Mouse (Mus musculus) midbrain, embryonic 16.5 days (tissue): ENCODE measurements at regions not wholly inside any gene's neighbourhood (a gene's known extent, or its start where the extent isn't known, plus 50 kb on each side); places are given as distances from the start of the nearest gene placed in this dataset.

ENCODE experiments used
- ATAC-seq: fragments of 200-750 bp; cut with Nextera tagmentation; 2 replicates; pipeline ENCODE4 v1.8.0; 2017; ENCODE audit warnings: moderate TSS enrichment
- H3K27ac ChIP-seq: fragments of 300-500 bp; sonication (generic); 2 replicates; pipeline ENCODE4 v1.5.1; 2014; ENCODE audit warnings: mild to moderate bottlenecking, low read length, mixed read lengths
- H3K27me3 ChIP-seq: fragments of 300-500 bp; sonication (generic); 2 replicates; pipeline ENCODE4 v1.6.1; 2014; ENCODE audit warnings: low read depth, low read length, mixed read lengths; ENCODE audit not compliant: control insufficient read depth, insufficient read depth
- H3K36me3 ChIP-seq: fragments of 300-500 bp; sonication (generic); 2 replicates; pipeline ENCODE4 v1.6.1; 2014; ENCODE audit warnings: mild to moderate bottlenecking, low read length, moderate library complexity, mixed read lengths; ENCODE audit not compliant: control insufficient read depth, insufficient read depth
- H3K4me1 ChIP-seq: fragments of 300-500 bp; sonication (generic); 2 replicates; pipeline ENCODE4 v1.6.1; 2014; ENCODE audit warnings: mild to moderate bottlenecking, low read length, mixed read lengths; ENCODE audit not compliant: control insufficient read depth, insufficient read depth
- H3K4me2 ChIP-seq: fragments of 300-500 bp; sonication (generic); 2 replicates; pipeline ENCODE4 v1.6.1; 2014; ENCODE audit warnings: mild to moderate bottlenecking, low read length, mixed read lengths
- H3K4me3 ChIP-seq: fragments of 300-500 bp; sonication (generic); 2 replicates; pipeline ENCODE4 v1.5.1; 2014; ENCODE audit warnings: low read depth, mild to moderate bottlenecking, low read length, moderate library complexity, mixed read lengths
- H3K9ac ChIP-seq: fragments of 300-500 bp; sonication (generic); 2 replicates; pipeline ENCODE4 v1.6.1; 2014; ENCODE audit warnings: low read depth, low read length, mixed read lengths
- H3K9me3 ChIP-seq: fragments of 300-500 bp; sonication (generic); replicated peaks from 2 replicates; pipeline ENCODE4 v1.6.1; 2014; ENCODE audit warnings: mild to moderate bottlenecking, low read length, mixed read lengths; ENCODE audit not compliant: control insufficient read depth, poor library complexity, severe bottlenecking
- WGBS: fragments of 180-500 bp; shearing (Covaris S2); extraction: QIAGEN DNeasy Blood & Tissue Kit; methylation state at CpG from one replicate; pipeline ENCODE4 v1.1.7; 2014; 5-methylcytosine and 5-hydroxymethylcytosine counted together

DNA sequence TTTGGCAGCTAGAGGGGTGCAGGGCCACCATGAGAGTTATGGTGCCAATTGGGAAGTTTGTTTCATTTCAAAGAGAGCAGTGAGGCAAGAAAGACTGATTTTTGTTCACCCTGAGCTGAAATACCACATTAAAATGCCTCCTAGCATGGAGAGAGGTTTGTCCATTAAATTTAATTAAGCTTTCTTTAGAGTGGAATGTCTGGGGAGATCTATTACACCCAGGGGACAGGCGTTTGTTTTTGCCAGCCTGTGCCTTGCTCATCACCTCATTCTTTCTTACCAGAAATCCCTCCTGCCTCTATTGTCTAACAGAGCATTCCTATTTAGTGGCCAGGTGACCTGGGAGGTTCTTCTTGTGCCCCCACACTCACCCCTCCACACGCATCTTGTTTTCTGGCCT, 55.2 kb upstream of the Rcn1 start:
- H3K9ac ChIP-seq, result no peak overlapping the region
- ATAC-seq, result no peak
- H3K9me3 ChIP-seq, result no peaks in the 10 kb centered on the region
- H3K4me1 ChIP-seq, result no peaks in the 10 kb centered on the region
- H3K4me3 ChIP-seq, result no peak overlapping the region
- no peaks in the 10 kb centered on the region for H3K36me3 ChIP-seq
- no peak overlapping the region for H3K4me2 ChIP-seq
- H3K27me3 ChIP-seq, result no peaks in the 10 kb centered on the region
- H3K27ac ChIP-seq, result no peak overlapping the region
- WGBS, result 57% methylated on average over 2 of the region's 2 CpGs

DNA sequence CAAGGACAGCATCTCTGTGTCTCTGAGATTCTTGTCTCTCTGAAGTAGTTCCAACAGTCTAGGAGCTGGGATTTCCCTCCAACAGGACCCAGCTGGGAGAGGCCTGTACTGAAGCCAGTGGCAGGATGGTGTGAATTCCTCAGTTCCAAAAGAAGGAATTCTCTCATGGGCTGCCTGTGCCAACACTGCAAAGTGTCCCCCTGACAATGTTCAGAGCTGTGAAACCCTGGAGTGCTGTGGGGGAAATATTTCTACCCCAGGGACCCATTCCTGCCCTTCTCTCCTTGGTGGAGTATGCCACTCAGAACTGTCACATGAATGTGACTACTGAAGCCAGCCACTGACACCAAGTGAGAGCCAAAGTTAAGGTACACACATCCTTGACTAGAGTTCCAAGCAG, 55.7 kb upstream of the Rcn1 start:
- no peak for ATAC-seq
- H3K4me2 ChIP-seq, result no peak overlapping the region
- H3K9ac ChIP-seq, result no peak overlapping the region
- no peaks in the 10 kb centered on the region for H3K36me3 ChIP-seq
- no peaks in the 10 kb centered on the region for H3K4me1 ChIP-seq
- no peaks in the 10 kb centered on the region for H3K27me3 ChIP-seq
- no peak overlapping the region for H3K27ac ChIP-seq
- H3K9me3 ChIP-seq, result no peaks in the 10 kb centered on the region
- no peak overlapping the region for H3K4me3 ChIP-seq

DNA sequence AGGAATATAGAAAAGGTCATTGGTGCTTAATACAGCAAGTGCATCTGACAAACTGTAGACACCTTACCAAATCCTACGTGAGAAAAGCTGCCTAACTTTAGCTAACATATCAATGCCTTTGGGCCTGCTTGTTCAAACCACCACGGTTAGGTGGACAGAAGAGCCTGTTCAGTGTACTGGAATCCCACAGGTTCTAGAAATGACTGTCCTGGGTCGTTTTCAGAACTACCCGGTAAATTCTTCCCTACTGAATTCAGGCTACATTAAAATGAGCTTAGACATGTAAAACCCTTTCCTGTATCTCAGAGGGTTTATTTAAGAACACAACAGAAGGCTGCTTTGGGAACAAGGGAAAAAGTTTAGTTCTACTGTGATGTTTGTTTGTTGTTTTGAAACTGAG, 59.5 kb upstream of the Rcn1 start:
- Histone ChIP-seq H3K4me3 (no peak overlapping the region), H3K27ac (no peak overlapping the region), H3K27me3 (no peaks in the 10 kb centered on the region), H3K9me3 (no peaks in the 10 kb centered on the region), H3K4me2 (no peak overlapping the region), H3K9ac (no peak overlapping the region), H3K4me1 (no peaks in the 10 kb centered on the region; the same call in 1 of the 2 replicates), H3K36me3 (no peaks in the 10 kb centered on the region)
- 94% methylated on average over 4 of the region's 4 CpGs for WGBS
- ATAC-seq, result no peak

DNA sequence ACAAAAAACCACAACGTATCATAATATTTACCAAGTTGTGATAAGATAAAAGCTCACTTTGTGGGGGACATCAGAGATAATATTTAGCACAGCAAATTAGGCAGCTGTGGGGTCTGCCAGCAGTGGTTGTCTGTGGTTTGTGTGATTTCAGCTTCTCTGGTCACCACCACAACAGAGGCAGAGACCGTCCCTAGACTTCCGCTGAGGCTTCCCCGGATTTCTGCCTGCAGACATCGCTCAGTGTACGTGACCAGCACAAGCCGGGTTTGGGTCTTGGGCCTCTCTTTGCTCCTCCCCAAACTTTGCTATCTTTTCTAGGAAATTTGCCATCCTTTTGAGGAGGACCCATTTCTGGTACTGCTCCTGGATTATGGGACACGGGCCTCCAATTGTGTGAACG, 60.4 kb upstream of the Rcn1 start:
- no peak overlapping the region for H3K4me2 ChIP-seq
- no peak overlapping the region for H3K4me3 ChIP-seq
- H3K27me3 ChIP-seq, result no peaks in the 10 kb centered on the region
- ATAC-seq, result no peak
- no peak overlapping the region for H3K9ac ChIP-seq
- no peaks in the 10 kb centered on the region; the same call in 1 of the 2 replicates for H3K4me1 ChIP-seq
- no peaks in the 10 kb centered on the region for H3K36me3 ChIP-seq
- no peak overlapping the region for H3K27ac ChIP-seq
- H3K9me3 ChIP-seq, result no peaks in the 10 kb centered on the region
- 73% methylated on average over 9 of the region's 9 CpGs for WGBS

DNA sequence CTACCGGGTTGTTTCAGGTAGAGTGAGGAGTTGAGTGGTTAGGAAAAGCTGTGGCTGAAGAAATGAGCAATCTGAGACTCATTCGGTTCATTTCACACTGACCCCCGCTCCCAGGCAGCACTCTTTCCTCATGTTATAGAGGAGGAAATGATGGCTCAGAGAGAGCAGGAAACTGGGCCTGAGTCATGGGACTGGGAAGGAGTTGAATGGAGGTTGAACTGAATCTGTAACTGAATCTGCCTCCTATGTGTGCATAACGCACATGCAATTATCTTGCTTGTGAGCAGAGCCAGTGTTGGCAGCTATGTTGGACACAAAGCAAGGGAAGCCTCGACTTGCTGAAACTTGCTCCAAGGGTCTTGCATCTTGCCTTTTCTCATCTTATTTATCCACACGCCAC, 66.5 kb upstream of the Rcn1 start:
- Histone ChIP-seq H3K27ac (no peak overlapping the region), H3K9me3 (no peaks in the 10 kb centered on the region), H3K4me3 (no peak overlapping the region), H3K9ac (no peak overlapping the region), H3K4me1 (no peaks in the 10 kb centered on the region), H3K36me3 (no peaks in the 10 kb centered on the region), H3K27me3 (no peaks in the 10 kb centered on the region), H3K4me2 (no peak overlapping the region)
- WGBS, result 94% methylated on average over 6 of the region's 6 CpGs
- ATAC-seq, result no peak

DNA sequence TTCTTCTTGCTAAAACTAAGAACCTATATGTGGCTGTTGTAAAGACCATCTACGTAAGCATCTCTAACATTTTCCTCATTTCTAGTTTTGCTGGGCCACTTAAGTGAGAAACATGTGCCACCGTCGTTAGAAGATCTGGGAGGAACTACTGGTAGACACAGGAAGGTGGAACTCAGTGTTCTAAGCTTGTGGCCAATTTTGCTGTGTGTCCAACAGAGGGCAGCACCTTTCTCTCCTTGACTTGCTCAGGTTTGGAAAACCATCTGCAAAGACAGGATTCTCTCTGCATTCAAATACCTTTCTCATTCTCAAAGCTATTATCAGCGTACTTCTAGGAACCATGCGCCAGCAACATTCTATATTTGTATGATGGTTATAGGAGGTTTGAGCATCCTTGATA, 69.8 kb upstream of the Rcn1 start:
- Histone ChIP-seq H3K27me3 (no peaks in the 10 kb centered on the region), H3K4me1 (no peaks in the 10 kb centered on the region), H3K4me3 (no peak overlapping the region), H3K9ac (no peak overlapping the region), H3K4me2 (no peak overlapping the region), H3K36me3 (no peaks in the 10 kb centered on the region), H3K9me3 (no peaks in the 10 kb centered on the region), H3K27ac (no peak overlapping the region)
- 28% methylated on average over 5 of the region's 5 CpGs for WGBS
- peak; percentile 71; the same call in 1 of the 2 replicates for ATAC-seq

DNA sequence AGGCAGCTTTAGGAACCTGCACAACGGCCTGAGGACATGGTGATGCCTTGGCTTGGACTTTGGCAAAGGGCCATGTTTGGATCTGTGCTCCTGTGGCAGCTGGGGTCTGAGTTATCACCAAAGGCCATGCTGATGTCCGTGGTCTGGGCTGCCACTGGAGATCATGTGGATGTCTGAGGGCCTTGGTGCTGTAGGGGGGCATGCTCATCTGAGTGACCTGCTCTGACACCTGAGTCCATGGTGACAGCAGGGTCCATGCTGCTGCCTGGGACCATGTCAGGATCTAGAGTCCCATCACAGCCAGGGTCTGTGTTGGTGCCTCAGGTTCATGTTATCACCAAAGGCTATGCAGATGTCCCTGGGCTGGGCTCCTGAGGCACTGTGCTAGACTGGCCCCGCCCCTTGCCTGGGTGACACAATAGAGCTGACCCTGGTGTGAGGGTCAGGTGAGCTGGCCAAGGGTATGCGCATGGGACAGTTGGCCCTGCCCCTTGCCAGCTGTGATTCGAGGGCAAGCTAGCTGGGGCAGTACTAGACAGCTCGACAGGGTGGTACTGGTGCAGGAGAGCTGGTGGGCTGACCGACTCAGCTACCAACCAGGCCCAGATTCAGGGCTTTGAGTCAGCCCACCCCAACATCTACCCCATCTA, 77.0 kb upstream of the Rcn1 start:
- Histone ChIP-seq H3K4me1 (no peaks in the 10 kb centered on the region), H3K4me2 (no peak overlapping the region), H3K36me3 (no peaks in the 10 kb centered on the region), H3K27me3 (no peaks in the 10 kb centered on the region), H3K4me3 (no peak overlapping the region), H3K27ac (no peak overlapping the region), H3K9ac (no peak overlapping the region), H3K9me3 (no peaks in the 10 kb centered on the region)
- ATAC-seq, result 0 out of 2 replicates have a peak, but pooled peaks have one; percentile 28
- 77% methylated on average over 7 of the region's 7 CpGs for WGBS

DNA sequence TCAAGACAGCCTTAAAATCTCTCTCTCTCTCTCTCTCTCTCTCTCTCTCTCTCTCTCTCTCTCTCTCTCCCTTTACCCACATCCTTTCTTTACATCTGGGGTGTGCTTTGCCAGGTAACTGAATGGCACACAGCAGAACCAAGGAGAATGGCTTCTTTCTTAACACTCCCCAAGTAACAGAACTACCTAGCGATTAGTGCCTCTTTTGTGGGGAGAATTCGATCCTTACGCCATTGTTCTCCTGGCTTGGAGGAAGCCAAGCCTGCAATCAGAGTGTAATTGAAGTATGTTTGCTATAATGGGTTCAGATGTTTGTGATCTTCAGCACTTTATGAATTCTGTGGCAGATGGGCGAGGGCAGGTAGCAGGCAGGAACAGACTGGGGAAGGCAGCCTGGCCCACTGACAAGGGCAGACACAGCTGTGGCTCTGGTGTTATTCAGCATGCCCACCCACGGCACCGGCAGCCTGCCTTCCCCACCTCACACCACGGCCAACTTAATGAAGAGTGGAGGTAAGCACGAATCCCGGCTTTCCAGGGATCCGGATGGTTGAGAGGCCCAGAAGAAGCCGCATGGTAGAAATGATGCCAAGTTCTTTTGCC, 83.0 kb upstream of the Rcn1 start:
- H3K27me3 ChIP-seq, result no peaks in the 10 kb centered on the region
- H3K4me3 ChIP-seq, result no peak overlapping the region
- H3K9ac ChIP-seq, result no peak overlapping the region
- H3K4me2 ChIP-seq, result no peak overlapping the region
- no peaks in the 10 kb centered on the region for H3K9me3 ChIP-seq
- H3K27ac ChIP-seq, result no peak overlapping the region
- 59% methylated on average over 11 of the region's 11 CpGs for WGBS
- no peaks in the 10 kb centered on the region for H3K4me1 ChIP-seq
- no peaks in the 10 kb centered on the region for H3K36me3 ChIP-seq
- no peak for ATAC-seq

DNA sequence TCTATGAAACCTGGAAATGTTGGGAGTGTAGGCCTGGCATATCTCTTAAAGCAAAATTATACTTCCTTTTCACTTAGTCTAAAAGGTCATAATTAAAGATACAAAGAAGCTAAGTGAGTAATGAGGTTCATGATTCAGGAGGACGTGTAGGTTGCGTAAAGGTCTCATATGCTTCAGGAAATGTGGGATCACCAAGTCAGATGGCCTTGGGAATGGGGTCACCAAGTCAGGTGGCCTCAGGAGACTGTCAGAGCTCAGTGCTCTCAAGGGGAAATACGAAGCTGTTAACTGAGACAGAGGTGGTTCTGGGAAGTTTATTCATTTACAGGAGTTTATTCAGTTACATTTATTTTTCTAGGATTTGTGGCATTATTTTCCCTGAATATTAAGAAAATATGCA, 85.4 kb upstream of the Rcn1 start:
- 83% methylated on average over 3 of the region's 3 CpGs for WGBS
- no peak overlapping the region for H3K27ac ChIP-seq
- ATAC-seq, result no peak
- H3K4me2 ChIP-seq, result no peak overlapping the region
- H3K9ac ChIP-seq, result no peak overlapping the region
- H3K4me1 ChIP-seq, result no peaks in the 10 kb centered on the region
- no peaks in the 10 kb centered on the region for H3K9me3 ChIP-seq
- no peaks in the 10 kb centered on the region for H3K27me3 ChIP-seq
- no peaks in the 10 kb centered on the region for H3K36me3 ChIP-seq
- H3K4me3 ChIP-seq, result no peak overlapping the region
